Mouse (Mus musculus) mesoderm, embryonic 11.5 days (tissue): Measurements from ENCODE around the gene B3gntl1.

Experiments used
- DNase-seq: peaks from one replicate; pipeline ENCODE4 v3.0.0-alpha.2; 2012; ENCODE audit warnings: low read depth, low spot score

The B3gntl1 gene

DNA sequence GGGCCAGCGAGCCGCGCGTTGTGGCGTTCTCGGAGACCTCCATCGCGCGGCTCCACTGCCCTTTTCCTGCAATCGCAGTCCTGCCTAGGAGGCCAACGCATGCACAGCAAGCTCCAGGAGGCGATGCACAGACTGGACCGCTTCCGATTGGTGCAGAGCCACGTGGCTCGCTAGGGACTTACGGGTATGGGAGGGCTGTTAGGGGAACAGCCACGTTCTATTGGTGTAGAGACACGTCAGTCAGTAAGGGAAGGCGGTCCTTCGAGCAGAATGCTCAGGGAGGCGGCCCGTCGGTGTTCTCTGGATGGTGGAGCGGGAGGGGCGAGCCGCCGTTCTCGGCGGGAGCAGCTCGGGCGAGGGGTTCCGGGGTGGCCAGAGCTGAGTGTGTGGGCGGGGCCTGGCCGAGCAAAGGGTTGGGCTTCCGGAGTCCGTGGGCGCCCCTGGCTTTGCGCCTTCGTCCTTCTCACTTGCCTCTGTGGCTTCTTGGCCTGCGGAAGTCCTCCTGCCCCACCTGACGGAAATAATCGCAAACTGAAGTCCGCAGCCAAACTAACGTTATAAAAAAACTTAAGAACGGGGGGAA lies at the start of gene B3gntl1:
Gene B3gntl1 (minus strand): TSS at position 164 of the 583 bp plus-strand sequence.
- peak; percentile 100 for DNase-seq

DNA sequence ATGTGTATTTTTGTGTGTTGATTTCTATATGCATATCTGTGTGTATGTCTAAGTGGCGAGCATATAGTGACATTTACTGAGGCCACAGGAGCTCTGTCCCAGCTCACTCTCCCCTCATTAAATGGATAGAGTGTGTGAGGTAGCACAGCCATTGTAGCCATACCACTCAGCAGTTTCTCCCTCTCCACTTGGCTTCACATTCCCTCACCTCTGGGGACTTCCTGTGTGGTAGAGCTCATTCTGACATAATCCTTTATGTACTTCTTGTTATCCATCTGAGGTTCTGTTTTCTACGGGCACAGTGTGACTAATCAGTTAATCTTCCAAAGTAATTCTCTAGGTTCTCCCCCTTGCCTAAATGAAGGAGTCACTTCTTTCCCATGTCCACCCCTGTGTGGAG lies 49.5 kb upstream of the B3gntl1 start:
- no peak for DNase-seq

DNA sequence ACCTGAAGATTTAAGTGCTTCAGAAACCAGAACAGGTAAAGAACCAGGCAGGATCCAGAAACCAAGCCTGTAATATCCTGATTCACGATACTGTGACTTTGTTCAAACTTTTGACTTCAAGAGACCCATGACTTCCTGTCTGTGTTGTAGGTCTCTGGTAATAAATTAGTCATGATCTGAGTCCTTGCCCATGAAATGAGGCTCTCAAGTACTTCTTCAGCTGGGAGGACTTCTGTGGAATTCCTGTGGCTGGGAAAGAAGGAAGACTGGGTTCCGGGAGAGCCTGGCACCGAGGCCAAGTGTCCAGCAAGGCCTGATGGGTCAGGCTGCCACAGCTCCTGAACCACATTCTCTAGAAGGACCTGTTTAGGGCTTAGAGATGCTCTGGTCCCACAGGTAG lies 47.8 kb upstream of the B3gntl1 start:
- no peak for DNase-seq

DNA sequence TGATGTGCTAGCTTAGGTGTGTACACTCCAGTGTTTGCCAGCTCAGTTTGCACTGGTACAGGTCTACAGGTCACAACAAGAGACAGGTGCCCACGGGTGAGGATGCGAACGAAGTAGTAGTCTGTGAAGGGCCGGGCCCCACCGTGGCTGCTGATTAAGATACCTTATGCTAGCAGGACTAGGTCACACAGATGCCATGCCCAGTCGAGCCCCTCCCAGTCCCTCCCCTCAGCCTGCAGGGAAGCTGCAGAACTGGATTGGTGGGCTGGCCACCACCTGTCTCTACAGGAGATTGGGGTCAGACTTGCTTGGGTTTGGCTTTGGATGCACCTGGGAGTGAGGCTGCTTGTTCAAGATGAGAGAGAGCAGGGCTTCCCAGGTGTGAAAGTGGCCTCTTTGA lies 44.8 kb upstream of the B3gntl1 start:
- no peak for DNase-seq

DNA sequence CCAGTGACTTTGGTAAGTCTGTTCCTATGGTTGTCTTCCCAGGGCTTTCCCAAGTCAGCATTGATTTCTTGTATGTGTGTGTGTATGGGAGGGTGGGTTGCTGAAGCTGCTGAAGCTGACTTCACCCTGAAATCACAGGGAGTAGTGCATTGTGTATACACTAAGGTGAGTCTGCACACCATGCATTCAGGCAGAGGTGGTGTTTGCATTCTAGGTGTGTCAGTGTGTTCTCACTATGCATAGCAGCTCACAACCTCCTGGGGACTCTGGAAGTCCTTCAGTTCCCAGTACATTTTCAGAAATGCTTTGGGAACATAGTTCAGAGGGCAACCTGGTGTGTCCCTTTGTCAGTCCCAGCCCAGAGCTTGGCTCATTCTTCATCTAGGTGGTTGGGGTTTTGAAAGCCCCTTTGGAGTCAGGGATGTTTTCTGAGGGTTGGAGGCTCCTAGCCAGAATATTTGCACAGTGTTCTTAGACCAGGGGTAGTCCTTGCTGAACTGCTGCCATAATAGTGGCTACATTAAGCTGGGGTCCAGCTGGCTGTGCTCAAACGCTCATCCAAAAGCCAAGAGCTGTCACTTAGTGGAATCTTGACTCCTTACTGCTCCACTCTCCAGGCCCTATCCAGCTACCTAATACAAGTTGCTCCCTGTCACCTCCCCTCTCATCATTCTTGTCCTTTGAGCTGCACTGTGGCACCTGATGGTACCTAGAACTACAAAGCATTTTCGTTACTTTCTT lies 42.0 kb upstream of the B3gntl1 start:
- DNase-seq = no peak

DNA sequence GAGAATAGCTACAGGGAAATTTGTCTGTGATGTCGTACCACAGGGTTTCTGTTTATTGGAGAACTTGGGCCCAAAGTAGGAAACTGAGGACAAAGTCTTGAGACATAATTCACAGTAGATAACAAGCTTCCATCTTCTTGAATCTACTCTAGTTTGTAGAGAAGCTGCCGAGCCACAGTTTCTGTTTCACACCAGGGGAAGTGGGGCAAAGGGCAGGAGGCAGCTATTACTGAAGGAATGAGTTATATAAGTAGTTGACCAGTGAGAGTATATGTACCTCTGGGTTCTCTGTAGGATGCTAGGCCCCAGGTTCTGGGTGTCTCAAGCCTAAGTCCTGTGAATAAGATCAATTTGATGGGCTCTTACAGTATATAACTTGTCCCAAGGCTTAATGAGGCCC lies 40.6 kb upstream of the B3gntl1 start:
- DNase-seq = no peak

DNA sequence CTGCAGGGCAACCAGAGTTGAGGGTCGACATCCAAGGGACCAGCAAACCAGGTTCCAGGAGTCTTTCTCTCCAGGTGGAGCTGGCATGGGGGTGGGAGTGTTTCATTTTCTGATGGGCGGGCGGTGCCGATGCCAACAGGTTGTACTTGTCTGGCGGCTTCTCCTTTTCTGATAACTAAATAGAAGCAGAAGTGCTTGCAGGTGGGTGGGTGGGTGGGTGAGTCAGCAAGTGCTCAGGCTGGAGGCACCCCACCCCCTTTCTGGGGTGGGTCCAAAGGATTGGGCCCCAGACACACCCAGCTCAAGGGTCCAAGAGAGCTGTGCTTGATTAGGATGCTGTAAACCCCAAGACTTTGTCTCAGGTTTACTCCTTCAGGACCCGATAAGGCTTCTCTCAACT lies 40.0 kb upstream of the B3gntl1 start:
- no peak for DNase-seq

DNA sequence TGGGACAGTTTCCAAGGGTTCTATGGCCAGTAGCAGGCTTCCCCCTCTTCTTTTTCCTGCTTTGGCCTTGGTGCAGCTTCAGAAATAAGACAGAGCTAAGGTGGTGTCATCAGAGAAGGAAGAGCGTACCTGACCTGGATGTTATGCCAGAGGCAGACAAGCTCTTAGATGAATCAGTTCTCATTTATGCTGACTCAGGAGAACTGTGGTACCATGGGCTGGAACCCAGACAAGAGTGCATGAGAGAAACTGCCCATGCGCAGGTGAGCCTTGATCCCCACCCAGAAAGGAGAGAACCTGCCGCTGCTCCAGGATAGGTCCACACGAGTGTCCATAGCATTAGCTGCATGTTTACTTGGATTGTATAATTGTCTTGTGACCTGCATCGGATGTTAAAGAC lies 37.3 kb upstream of the B3gntl1 start:
- DNase-seq = no peak

DNA sequence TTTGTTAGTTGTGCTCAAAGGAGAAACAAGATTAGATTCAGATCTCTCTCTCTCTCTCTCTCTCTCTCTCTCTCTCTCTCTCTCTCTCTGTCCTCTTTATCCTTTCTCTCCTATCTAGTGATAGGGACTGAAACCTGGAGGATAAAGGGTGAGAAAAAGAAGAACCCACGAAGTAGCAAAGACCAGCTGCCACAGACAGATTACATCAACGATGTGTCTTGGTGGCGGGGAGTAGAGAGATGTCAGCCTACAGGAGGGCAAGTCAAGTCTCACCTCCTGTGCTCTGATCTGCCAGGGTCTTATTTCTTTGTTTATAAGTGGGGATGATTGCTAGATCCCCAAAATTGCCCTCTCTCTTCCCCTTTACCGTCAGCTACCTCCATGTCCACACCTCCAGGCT lies 36.3 kb upstream of the B3gntl1 start:
- DNase-seq = no peak

DNA sequence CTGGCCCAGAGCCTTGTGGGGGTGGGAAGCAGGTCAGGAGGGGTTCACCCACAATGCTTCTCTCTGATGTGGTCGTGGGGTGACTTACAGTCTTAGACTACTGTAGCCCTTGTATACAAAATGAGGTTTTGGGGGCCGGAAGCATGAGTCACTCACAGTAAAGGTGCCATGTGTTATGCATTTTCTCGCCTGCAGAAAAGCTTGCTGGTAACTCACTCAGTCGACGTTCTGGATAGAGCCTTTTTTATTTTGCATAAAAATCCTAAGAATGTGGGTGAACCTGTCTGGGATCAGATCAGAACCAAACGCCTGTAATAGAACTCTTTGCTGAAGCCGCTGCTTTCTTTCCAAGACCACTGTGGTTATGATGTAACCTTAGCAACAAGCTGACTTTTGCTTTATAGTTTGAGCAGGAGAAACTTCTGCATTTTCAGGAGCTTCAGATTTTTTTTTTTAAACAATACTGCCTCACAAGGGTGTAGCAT lies 33.6 kb upstream of the B3gntl1 start:
- peak; percentile 23 for DNase-seq

DNA sequence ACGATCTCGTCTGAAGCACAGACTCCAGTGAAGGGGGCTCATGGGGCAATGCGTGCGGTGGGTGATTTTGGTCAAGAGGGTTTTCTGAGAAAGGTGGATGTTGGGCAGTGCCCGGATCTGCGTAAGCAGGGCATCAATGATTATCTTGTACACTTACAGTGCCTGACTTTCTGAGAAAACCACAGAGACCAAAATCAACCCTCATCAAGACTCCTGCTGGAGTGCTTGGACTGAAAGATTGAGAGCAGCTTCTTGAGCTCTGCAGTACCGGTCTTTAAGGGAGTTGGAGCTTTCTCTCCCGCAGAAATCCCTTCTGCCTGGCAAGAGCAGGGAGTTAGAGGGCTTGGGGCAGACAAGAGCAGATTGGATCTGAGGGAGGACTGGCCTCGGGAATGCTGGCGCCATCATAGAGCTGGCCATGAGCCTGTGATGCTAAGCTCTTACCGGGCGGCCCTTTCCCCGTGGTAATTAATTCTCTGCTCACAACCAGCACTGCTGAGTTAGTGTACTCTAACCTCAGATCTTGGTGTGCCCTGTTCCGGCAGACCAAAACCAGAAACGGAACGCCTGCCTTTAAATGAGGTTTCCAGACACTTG lies 30.8 kb upstream of the B3gntl1 start:
- DNase-seq = peak; percentile 6

DNA sequence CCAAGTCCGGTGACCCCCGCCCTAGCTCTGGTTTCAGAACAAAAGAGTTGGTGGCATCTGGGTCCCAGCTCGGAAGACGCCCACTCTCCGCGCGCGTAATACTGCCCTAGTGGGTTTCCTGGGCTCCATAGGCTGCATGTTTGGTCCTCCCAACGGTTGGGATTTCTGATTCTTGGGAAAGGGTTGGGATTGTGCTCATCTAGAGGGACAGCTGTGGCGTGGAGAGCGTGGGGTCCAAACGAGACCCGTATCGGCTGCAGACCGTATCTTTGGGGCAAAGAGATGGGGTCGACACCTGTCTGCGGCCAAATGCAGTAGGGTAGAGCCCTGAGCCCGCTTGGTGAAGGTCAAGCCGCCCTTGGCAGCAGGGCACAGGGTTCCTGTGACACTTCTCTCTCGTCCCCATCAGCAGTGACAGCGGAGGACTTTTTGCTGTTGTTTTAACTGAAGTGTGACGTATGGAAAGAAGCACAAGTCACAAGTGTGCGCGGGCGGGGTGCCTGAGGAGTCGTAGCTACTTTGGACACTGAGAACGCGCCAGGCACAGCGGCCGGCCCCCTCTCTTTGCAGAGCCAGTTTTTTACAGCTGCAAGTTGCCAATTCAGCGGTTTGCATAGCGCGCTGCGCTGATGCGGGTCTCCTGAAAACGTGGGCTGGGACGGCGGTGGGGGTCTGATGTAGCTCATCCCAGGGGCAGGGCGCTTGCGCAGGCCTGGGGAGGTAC lies 30.1 kb upstream of the B3gntl1 start:
- DNase-seq = peak; percentile 39

DNA sequence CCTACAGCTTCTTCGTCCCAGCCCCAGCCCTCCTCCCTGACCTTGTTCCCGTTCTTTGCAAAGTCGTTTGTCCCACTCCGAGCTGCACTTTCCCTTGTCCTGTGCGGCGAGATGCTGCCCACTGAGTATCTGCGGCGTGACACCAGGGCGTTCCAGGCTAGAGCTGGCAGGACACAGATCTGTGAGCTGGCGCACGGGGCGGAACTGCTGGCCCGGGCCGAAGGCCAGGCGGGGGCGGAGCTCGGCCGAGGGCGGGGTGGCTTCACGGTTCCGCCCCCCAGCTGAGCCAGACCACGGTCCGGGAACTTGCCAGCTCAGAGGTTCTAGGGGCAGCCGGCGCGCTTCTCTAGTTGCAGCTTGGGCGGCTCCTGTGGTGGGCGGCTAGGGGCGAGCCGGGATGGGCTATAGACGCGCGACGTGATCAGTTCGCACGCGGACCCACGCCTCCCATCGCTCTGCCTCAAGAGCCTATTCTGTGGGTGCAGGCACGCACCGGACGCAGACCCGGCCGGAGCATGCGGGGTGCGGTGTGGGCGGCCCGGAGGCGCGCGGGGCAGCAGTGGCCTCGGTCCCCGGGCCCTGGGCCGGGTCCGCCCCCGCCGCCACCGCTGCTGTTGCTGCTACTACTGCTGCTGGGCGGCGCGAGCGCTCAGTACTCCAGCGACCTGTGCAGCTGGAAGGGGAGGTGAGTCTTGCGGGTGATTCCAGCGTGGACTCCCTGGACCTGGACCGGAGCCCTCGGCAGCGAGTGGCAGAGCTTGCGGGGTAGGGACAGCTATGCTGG lies 29.4 kb upstream of the B3gntl1 start:
- DNase-seq = peak; percentile 81

DNA sequence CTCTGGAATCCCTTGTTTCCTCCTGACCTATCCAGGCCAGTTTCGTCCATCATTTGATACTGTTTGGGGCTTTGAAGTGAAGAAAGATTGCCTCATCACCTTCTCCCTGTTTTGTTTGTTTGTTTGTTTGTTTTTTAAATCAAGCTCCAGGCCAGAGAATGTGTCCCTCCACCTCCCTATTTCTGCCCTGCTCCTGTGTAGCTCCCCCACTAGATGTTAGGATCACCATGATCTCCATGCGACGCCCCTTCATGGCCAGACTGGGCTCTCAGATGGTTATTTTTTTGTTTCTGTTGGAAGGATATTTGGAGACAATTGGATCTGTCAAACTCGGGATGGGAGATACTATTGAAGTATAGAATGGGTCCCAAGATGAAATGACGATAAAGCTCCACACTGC lies 28.3 kb upstream of the B3gntl1 start, which contains the start of gene Metrnl:
Gene Metrnl (plus strand): TSS at position 301 of the 400 bp plus-strand sequence.
- DNase-seq = no peak

DNA sequence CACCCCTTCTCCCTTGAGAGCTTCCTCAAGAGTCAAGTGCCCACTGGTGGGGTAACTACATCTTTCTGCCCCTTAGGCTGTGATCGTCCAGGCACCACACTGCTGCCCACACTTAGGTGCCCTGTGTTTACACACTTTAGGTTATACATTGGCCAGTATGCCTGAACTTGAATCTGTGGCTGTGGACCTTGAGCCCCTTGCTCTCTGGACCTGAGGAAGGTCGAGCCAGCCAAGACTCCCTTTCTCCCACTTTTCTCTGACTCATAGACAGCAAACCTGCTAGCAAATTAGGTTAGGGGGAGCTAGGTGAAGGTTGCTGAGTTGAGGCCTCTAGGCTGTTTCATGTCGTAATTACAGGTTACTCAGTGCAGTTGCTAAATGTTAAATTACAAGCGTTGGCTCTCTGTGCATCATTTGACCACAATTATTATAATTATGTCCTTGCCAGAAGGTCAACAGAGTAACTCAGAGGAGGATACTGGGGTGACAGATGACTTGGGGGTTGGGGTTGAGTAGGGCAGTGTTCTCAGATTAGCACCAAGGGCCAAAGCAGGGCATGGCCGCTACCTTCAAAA lies 25.5 kb upstream of the B3gntl1 start:
- no peak for DNase-seq

DNA sequence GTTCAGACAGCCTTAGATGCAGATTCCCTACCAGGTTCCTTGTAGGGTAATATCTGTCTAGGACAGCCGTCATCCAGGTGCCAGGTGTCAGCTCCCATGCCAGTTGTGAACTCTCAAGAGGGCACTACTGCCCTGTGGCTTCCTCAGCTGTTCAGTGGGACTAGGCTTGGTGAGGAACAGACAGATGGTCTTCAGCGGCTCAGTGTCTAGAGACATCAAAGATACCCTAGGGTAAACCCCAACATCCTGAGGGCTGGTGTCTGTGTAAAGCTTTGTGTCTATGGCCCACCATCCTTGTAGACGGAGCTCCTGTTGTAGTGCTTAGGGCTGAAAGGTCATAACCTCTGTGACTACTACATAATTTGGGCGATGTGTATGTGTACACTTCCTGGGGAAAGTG lies 24.3 kb upstream of the B3gntl1 start:
- no peak for DNase-seq

DNA sequence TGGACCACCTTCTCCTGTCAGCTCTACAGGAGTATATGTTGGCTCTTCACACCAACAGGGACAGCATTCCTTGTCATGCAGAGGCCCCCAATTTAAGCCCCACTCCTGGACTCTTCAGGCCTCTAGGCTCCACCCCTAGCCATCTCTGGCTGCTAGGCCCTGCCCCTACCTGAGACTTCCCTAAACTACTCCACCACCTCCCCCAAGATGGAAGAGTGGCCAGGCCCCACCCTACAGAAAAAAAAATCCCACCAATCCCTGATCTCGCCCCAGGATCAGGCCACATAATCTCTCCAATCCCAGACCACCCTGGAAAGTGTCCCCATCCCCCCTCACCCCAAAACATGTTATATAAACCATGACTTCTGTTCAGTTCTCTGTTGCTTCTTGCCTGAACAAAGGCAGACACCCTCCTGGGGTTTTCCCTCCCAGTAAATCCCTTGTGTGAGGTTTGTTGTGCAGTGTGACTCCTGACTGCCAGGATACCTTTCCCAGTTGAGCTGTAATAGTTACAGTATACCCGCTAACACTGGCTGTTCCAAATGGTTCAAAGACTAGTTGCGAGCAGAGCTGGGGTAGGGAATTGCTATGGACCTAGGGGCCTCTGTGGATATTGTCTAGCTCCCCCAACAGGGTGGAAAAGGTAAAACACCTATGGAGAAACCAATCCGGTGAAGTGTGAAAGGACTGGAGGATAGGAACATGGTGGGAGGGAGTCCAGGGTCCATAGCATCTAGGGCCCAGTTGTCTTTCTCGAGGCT lies 22.5 kb upstream of the B3gntl1 start:
- DNase-seq = no peak

DNA sequence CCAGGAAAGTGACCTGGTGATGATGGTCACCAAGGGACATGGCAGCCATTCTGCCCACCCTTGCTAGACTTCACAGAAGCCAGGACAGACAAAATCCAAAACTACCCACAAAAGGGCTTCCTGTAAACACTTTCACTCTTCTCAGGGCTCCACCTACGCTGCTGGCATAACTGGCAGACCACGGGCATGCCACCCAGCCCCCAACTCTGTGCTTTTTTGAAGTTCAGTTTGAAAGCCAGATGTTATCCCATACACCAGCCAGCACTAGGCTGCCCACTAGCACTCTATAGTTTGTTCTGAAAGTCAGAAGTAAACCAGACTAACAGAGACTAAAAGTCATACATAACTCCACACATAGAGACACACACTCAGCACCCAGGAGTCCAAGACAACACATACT lies 15.1 kb upstream of the B3gntl1 start:
- no peak for DNase-seq

DNA sequence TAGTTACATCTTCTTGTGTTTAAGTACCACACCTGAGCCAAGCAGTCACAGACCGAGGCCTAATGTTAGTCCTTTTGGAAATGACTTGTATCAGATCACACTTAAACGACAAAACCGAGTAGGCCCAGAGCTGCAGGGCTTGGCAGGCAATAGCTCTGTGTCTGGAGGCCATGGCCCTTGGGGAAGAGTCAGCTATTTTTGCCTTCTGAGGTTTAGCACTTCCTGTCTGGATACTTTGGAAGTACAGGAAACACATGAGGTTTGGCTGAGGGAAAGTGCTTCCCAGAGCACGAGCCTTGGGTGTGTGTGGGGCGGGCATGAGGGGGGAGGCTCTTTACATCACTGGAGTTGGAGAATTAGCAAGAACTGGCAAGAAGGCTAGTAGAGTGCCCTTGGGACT lies 13.7 kb upstream of the B3gntl1 start:
- DNase-seq = no peak

DNA sequence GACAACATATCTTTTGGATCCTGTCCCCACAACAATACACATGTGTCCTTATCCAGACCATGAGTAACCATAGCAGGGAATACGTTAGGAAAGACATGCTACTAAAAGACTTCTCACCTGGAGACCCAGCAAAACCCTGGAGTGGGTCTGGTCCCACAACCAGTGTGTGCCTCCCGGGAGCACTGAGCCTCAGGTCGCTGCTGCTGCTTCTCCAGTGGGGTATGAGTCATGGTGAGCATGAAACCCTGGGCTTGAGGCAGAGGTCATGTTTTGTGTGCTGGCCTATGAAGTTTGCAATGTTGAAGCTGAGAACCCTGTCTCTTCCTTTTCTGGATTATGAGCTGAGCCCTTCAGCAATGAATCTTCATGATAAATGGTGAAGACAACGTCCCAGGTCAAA lies 13.1 kb upstream of the B3gntl1 start:
- DNase-seq = no peak
